Mouse (Mus musculus) embryonic facial prominence, embryonic 13.5 days (tissue): ENCODE measurements at regions not wholly inside any gene's neighbourhood (a gene's known extent, or its start where the extent isn't known, plus 50 kb on each side); places are given as distances from the start of the nearest gene placed in this dataset.
A peak's percentile ranks its signal among the peaks of the same experiment; 100 is the strongest.

ENCODE experiments used
- ATAC-seq: fragments of 200-750 bp; cut with Nextera tagmentation; 2 replicates; pipeline ENCODE4 v1.8.0; 2017; ENCODE audit warnings: low read depth; ENCODE audit not compliant: insufficient number of reproducible peaks, insufficient read depth, low FRiP score, low TSS enrichment
- H3K27ac ChIP-seq: fragments of 300-500 bp; sonication (generic); 2 replicates; pipeline ENCODE4 v1.5.1; 2015; ENCODE audit warnings: moderate library complexity, mild to moderate bottlenecking, inconsistent platforms
- H3K27me3 ChIP-seq: fragments of 300-500 bp; sonication (generic); 2 replicates; pipeline ENCODE4 v1.6.1; 2015; ENCODE audit warnings: mild to moderate bottlenecking, inconsistent platforms
- H3K36me3 ChIP-seq: fragments of 300-500 bp; sonication (generic); 2 replicates; pipeline ENCODE4 v1.6.1; 2015; ENCODE audit warnings: mild to moderate bottlenecking, inconsistent platforms
- H3K4me1 ChIP-seq: fragments of 300-500 bp; sonication (generic); 2 replicates; pipeline ENCODE4 v1.6.1; 2015; ENCODE audit warnings: inconsistent platforms
- H3K4me2 ChIP-seq: fragments of 300-500 bp; sonication (generic); 2 replicates; pipeline ENCODE4 v1.6.1; 2015; ENCODE audit warnings: moderate library complexity, mild to moderate bottlenecking, inconsistent platforms
- H3K4me3 ChIP-seq: fragments of 300-500 bp; sonication (generic); 2 replicates; pipeline ENCODE4 v1.5.1; 2015; ENCODE audit warnings: mild to moderate bottlenecking, inconsistent platforms
- H3K9ac ChIP-seq: fragments of 300-500 bp; sonication (generic); 2 replicates; pipeline ENCODE4 v1.6.1; 2015; ENCODE audit warnings: mild to moderate bottlenecking, inconsistent platforms
- H3K9me3 ChIP-seq: fragments of 300-500 bp; sonication (generic); 2 replicates; pipeline ENCODE4 v1.6.1; 2016; ENCODE audit warnings: inconsistent platforms
- WGBS: fragments of 180-500 bp; shearing (Covaris S2); methylation state at CpG from one replicate; pipeline ENCODE4 v1.1.7; 2015; ENCODE audit warnings: mixed read lengths; 5-methylcytosine and 5-hydroxymethylcytosine counted together

DNA sequence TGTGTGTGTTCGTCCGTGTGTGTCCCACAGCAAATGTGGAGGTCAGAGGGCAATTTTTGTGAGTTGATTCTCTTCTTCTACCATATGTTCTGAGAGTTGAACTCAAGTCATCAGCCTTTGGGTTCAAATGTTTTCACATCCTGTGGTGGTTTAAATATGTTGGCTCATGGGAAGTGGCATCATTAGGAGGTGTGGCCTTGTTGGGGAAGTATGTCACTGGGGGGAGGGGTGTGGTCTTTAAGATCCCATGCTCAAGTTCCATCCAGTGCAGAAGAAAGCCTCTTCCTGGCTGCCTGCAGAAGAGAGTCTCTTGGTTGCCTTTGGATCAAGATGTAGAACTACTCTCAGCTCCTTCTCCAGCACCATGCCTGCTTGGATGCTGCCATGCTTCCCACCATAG lies 78.1 kb downstream of the Cd24a start:
- Histone ChIP-seq H3K36me3 (no peaks in the 10 kb centered on the region), H3K4me3 (no peak overlapping the region), H3K4me1 (peaks cover 10% of the 10 kb centered on the region), H3K4me2 (no peak overlapping the region), H3K9ac (no peak overlapping the region), H3K9me3 (0 out of 2 replicates have a peak, but pooled peaks cover 2% of the 10 kb centered on the region), H3K27ac (no peak overlapping the region), H3K27me3 (no peaks in the 10 kb centered on the region)
- ATAC-seq = no peak
- 71% methylated on average over 2 of the region's 2 CpGs for WGBS

DNA sequence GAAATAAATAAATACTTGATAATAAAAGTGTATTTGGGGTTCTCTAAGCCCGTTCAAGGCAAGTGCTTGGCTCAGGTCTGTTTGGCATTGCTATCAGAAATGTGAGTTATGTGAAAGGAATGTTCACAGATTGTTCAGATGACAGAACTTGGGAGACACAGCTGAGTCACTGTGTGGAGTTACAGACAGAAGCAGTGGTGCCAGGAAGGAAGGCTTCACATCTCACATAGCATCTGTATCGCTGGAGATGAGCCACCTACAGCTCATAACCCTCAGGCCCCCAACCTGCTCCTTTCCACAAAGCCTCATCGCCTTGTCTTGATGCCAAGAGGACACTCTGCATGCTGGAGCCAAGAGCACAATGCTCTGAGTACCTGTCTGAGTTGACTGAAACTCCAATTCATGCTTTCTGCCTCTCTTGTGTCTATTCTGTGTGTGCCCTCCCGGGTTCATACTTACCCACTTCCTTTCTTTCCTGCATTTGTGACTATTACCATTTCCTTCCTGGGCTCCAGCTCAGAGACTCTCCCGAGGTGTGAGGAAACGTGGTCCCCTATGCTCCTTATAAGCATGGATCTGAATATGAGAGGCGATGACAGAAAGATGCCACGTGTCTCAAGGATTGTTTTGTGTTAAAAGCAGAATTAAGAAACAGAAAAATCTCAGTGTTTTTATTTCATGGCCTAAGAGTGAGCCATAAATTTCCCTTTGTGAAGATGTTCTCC lies 79.6 kb downstream of the Cd24a start:
- no peak overlapping the region for H3K4me3 ChIP-seq
- H3K9ac ChIP-seq = no peak overlapping the region
- no peaks in the 10 kb centered on the region for H3K27me3 ChIP-seq
- WGBS = 81% methylated on average over 8 of the region's 8 CpGs
- H3K36me3 ChIP-seq = no peaks in the 10 kb centered on the region
- no peak overlapping the region for H3K4me2 ChIP-seq
- peaks cover 10% of the 10 kb centered on the region for H3K4me1 ChIP-seq
- H3K9me3 ChIP-seq = 0 out of 2 replicates have a peak, but pooled peaks cover 2% of the 10 kb centered on the region
- no peak overlapping the region for H3K27ac ChIP-seq
- ATAC-seq = no peak

DNA sequence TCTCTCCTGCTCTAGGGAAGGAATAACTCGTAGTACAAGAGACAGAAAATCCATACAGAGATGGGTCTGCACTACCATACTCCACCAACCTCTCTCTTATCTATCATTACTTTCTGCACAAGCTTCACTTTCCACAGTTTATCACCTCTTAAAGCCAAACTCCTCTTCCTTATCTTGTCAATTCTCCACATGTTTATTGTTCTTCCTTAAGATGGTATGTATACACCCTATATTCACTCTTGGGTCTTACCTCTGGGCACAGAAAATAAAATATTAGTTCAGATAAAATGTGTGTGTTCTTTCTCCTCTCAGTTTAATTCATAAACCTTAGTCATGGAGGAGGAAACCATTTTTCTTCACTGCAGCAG lies 80.1 kb downstream of the Cd24a start:
- H3K4me3 ChIP-seq = no peak overlapping the region

DNA sequence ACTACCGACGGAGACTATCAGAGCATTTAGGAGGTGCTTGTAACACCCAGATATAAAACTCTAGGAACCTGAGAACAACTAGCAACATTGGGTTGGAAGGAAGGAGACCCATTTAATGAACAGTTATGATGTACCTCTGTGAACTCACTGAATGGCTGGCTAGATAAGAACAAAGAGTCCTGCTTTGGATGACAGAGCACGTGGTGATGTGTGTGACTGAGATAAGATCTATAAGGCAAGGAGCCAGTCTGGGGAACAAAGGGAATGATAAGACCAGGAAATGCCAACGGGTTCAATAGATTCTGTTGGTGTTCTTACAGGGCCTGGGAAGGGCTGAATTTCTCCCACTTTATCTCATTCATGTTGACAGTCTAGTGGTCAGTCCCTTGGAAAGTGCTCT lies 86.8 kb downstream of the Cd24a start:
- Histone ChIP-seq H3K4me3 (no peak overlapping the region), H3K27me3 (no peaks in the 10 kb centered on the region), H3K36me3 (no peaks in the 10 kb centered on the region), H3K9me3 (no peaks in the 10 kb centered on the region), H3K4me1 (peaks cover 14% of the 10 kb centered on the region; the same call in 1 of the 2 replicates), H3K4me2 (no peak overlapping the region), H3K9ac (no peak overlapping the region), H3K27ac (no peak overlapping the region)
- no peak for ATAC-seq
- WGBS = 76% methylated on average over 4 of the region's 4 CpGs

More for the DNA sequence above, 80.1 kb downstream of the Cd24a start:
- ATAC-seq = no peak
- Histone ChIP-seq H3K4me1 (peaks cover 10% of the 10 kb centered on the region), H3K9me3 (0 out of 2 replicates have a peak, but pooled peaks cover 2% of the 10 kb centered on the region), H3K36me3 (no peaks in the 10 kb centered on the region), H3K27me3 (no peaks in the 10 kb centered on the region), H3K27ac (no peak overlapping the region), H3K9ac (no peak overlapping the region), H3K4me2 (no peak overlapping the region)
- 77% methylated on average over 1 of the region's 1 CpGs for WGBS

DNA sequence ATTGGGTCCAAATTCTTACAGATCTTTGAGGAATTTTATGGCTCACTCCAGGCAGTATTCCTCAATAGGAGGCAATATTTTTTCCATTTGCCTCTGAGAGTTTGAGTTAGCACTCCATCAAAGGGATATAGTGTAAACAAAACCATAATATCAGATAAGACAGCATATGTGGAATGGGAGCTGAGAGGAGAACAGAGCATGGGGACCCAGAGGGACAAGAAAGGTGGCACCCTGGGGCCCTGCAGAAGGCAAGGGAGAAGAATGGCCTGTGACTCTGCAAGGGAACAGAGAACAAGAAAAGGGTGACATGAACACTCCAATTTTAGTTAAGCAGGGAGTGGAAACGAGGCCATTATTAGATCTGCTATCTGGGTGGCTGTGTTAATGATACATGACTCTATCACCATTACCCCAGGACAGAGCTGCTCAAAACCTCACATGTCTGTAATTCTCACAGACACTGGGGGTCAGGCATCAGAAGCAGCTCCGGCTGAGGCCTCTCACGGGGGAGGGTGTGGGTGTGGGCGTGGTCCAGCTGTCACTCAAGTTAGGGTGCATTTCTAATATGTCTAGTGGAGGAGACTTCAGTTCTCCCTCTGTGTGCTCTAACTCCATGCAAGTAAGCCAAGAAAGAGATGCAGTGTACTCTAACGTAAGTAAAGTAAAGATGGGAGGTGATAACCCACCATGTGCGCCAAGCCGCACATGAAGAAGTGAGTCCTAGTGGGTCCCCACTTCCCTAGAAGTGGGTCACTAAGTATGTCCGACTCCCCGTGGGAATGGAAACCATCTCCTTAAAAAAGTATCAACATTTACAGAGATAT lies 88.4 kb downstream of the Cd24a start:
- peaks cover 14% of the 10 kb centered on the region; the same call in 1 of the 2 replicates for H3K4me1 ChIP-seq
- no peak overlapping the region for H3K4me2 ChIP-seq
- no peak overlapping the region for H3K9ac ChIP-seq
- no peak for ATAC-seq
- WGBS = 65% methylated on average over 9 of the region's 9 CpGs
- no peaks in the 10 kb centered on the region for H3K9me3 ChIP-seq
- H3K27me3 ChIP-seq = no peaks in the 10 kb centered on the region
- no peak overlapping the region for H3K4me3 ChIP-seq
- no peaks in the 10 kb centered on the region for H3K36me3 ChIP-seq
- H3K27ac ChIP-seq = no peak overlapping the region

DNA sequence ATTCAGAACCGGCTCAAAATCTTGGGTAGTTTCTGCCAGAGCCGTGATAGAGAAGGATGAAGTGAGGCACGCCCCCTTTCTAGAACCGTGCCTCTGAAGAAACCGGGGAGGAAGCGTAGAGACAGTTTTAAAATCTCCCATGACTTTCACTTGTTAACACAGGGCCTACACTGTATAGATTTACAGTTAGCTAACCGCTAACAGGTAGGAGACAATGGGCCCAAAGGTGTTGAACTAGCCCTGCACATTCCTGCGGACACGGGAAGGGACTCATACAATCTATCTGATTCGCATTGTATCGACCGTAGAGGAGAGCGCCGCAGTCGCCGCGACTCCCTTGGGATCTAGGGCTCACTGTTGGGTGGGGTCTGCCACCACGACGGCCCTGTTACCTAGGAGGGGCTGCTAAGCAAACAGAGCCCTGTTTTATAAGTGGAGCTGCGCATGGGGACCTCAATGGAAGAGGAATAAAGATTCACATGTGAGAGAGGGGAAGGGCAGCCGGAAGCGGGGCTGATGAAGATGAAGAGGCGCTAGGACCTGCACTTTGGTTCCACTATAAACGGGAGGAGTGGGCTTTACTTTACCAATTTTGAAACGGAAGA lies 89.1 kb downstream of the Cd24a start:
- no peak for ATAC-seq
- WGBS = 63% methylated on average over 25 of the region's 25 CpGs
- Histone ChIP-seq H3K9ac (no peak overlapping the region), H3K4me1 (peaks cover 14% of the 10 kb centered on the region; the same call in 1 of the 2 replicates), H3K36me3 (no peaks in the 10 kb centered on the region), H3K9me3 (no peaks in the 10 kb centered on the region), H3K27ac (no peak overlapping the region), H3K27me3 (no peaks in the 10 kb centered on the region), H3K4me3 (0 out of 2 replicates have a peak overlapping the region, but pooled peaks have one; percentile 6), H3K4me2 (peak overlapping the region; percentile 41)

DNA sequence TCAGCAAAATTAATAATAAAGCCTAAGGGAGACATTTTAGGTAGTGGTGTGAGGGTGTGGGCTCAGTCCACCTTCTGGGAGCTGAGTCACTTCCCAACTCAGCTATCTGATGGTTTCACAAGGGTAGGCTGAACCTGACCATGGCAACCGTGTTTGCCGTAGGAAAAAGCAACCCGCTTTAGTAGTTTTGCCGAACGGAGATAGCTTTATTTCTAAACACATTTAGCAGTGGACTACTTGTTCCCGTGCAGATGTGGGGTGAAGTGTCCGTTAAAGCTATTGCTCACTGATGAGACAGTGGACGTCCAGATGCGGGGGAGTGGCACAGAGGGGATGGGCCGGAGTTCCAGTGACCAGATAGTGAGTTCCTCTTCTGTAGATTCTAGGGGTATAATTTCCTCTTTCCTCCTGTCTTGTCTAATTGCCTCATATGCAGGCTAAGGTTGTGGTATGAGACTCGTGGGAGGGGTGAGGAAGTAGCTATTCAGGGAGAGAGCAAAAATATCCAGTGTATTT lies 89.7 kb downstream of the Cd24a start:
- no peak overlapping the region for H3K4me2 ChIP-seq
- ATAC-seq = no peak
- H3K27me3 ChIP-seq = no peaks in the 10 kb centered on the region
- WGBS = 77% methylated on average over 11 of the region's 11 CpGs
- no peaks in the 10 kb centered on the region for H3K36me3 ChIP-seq
- peaks cover 20% of the 10 kb centered on the region for H3K4me1 ChIP-seq
- H3K9ac ChIP-seq = no peak overlapping the region
- no peak overlapping the region for H3K4me3 ChIP-seq
- no peak overlapping the region for H3K27ac ChIP-seq
- H3K9me3 ChIP-seq = no peaks in the 10 kb centered on the region

DNA sequence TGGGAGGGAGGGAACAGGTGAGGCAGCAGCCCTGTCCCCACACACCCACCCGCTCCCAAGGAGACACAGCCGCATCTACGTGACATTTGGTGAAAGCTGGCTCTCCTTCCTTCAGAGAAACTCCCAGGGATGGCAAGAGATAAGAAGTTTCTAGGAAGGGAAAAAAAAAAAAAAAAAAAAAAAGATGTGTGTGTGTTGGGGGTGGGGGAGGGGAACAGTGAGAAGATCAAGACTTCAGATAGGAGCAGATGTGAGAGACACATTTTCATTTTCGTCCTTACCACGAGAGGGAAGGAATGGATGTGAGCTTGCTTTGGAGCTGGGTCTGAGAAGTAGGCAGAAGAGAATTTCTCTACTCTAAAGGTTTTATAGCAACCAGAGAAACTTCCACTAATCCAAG lies 91.4 kb downstream of the Cd24a start:
- Histone ChIP-seq H3K9me3 (no peaks in the 10 kb centered on the region), H3K4me2 (no peak overlapping the region), H3K4me3 (no peak overlapping the region), H3K27me3 (no peaks in the 10 kb centered on the region), H3K4me1 (peaks cover 22% of the 10 kb centered on the region), H3K27ac (no peak overlapping the region), H3K9ac (no peak overlapping the region), H3K36me3 (no peaks in the 10 kb centered on the region)
- ATAC-seq = no peak
- WGBS = 69% methylated on average over 5 of the region's 5 CpGs

DNA sequence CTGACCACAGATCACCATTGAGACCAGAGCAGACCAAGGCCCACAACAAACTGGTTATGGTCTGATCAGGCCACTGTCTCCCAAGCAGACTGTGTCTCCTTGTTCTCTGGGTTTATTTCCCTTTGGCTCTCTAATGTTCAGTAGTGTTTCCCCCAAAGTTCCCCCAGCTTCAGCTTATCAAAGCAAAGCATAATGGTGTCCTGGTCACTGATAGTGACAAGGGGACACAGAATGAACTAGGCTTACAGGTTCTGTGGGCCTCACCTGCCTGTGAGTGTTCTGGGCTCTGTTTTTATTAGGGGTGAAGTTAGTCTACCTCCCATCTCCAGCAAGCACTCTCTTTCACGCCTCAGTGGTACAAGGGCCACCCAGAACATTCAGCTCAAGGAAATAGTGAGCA lies 92.7 kb downstream of the Cd24a start:
- H3K4me3 ChIP-seq = no peak overlapping the region
- H3K4me1 ChIP-seq = peaks cover 22% of the 10 kb centered on the region
- no peak for ATAC-seq
- H3K9ac ChIP-seq = no peak overlapping the region
- H3K4me2 ChIP-seq = no peak overlapping the region
- H3K9me3 ChIP-seq = no peaks in the 10 kb centered on the region
- H3K27me3 ChIP-seq = no peaks in the 10 kb centered on the region
- H3K27ac ChIP-seq = no peak overlapping the region
- WGBS = 87% methylated on average over 1 of the region's 1 CpGs
- H3K36me3 ChIP-seq = no peaks in the 10 kb centered on the region

DNA sequence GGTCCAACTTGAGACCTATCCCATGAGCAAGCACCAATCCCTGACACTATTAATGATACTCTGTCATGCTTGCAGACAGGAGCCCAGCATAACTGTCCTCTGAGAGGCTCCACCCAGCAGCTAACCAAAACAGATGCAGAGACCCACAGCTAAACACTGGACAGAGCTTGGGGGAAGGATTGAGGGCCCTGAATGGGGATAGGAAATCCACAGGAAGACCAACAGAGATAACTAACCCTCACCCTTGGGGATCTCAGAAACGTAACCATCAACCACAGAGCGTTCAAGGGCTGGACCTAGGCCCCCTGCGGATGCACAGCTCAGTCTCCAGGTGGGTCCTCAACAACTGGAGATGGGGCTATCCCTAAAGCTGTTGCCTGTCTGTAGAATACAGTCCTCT lies 93.7 kb downstream of the Cd24a start:
- no peak overlapping the region for H3K27ac ChIP-seq
- no peak for ATAC-seq
- peaks cover 22% of the 10 kb centered on the region for H3K4me1 ChIP-seq
- H3K4me2 ChIP-seq = no peak overlapping the region
- no peaks in the 10 kb centered on the region for H3K9me3 ChIP-seq
- H3K27me3 ChIP-seq = no peaks in the 10 kb centered on the region
- 81% methylated on average over 3 of the region's 3 CpGs for WGBS
- no peak overlapping the region for H3K9ac ChIP-seq
- H3K36me3 ChIP-seq = no peaks in the 10 kb centered on the region
- no peak overlapping the region for H3K4me3 ChIP-seq

DNA sequence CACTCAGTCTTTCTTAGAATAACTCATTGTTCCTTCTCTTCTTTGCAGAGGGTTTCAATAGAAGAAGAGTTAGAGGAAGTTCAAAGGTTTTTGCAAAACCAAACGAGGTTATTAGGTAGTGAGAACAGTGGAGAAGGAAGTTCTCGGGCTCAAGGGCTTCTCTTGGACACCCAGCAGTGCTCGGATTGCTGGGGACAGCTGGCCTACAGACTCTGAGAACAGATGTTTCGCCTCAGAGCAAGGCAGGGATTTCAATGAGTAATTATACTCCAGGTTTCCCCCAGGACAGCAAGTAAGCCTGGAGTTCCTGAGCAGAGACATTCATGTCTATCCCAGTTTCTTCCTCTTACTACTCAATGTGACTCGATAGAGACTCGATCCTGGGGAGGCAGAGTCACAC lies 94.4 kb downstream of the Cd24a start:
- WGBS = 17% methylated on average over 6 of the region's 6 CpGs
- Histone ChIP-seq H3K36me3 (no peaks in the 10 kb centered on the region), H3K4me3 (no peak overlapping the region), H3K27me3 (no peaks in the 10 kb centered on the region), H3K9me3 (no peaks in the 10 kb centered on the region), H3K4me1 (peaks cover 17% of the 10 kb centered on the region), H3K9ac (no peak overlapping the region), H3K4me2 (no peak overlapping the region), H3K27ac (no peak overlapping the region)
- no peak for ATAC-seq
